Mouse (Mus musculus): ENCODE results near the gene Drd4.

GRCm38 (mm10) chr7:141265411-141265738, 26.4 kb upstream of the Drd4 start:
- no peak for TF ChIP-seq POLR2A (IDR thresholded peaks at IDR 0.05; ENCODE audit: low read depth, low read length)
- no peak for TF ChIP-seq CTCF (conservative IDR thresholded peaks at IDR 0.05; ENCODE audit: insufficient read depth, insufficient read length, low read depth, low read length)

Data from kidney, adult 2 months (tissue).